Mouse (Mus musculus): ENCODE results near the gene Trim2.

DNA sequence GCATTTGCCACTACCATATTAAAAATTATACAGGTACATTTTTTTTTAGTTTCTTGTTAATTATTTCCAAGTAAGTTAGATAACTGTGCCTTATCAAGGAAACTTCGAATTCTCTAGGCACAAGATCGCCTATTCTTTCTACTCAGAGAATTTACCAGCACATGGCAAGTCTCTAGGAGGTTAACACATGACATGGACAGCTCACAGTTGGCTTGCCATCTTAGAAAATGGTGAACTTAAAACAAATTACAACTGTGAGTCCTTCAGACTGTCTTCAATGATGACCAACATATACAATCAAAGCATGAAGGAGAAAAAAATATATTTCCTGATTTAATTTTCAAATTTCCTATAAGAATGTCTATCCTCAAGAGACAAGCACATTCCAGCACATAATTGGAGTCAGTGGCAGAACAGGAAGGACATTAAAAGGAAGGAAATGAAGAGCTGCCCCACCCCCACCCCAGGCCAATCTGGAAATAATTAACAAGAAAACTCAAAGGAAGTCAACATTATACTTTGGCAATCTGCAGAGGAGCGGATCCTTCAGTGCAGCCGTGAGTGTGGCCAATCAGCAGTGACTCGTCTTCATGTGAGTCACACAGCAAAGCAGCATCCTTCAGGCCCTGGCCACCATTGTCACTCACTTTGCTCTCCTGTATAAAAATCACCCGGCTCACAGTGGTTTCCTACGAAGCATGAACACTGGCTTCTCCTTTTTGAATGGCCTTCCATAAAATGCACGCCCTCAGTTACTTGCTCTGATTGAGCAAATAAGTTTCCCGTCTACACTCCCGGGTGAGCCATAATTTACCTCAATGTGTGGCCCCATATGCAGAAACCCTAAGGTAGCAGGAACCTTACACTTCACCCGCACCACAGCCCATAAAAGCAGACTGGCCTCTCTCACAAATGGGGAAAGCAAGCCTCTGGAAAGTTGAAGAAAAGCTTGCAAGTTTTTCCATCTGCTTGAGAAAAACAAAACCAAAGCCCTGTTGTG lies 177.5 kb downstream of the Trim2 start:
- TF ChIP-seq CTCF (IDR thresholded peaks at IDR 0.05; ENCODE audit: control insufficient read depth, insufficient read depth, low read length) (no peak), POLR2A (IDR thresholded peaks at IDR 0.05; ENCODE audit: borderline replicate concordance, control insufficient read depth, low read depth, low read length) (no peak)

Data from bone marrow, adult 2 months (tissue).